Mouse (Mus musculus) embryo, embryonic 10.5 days (tissue): Measurements from ENCODE around the gene Mettl8.

ENCODE experiments used
- DNase-seq: peaks from one replicate; pipeline ENCODE4 v3.0.0-alpha.2; 2015; ENCODE audit warnings: low spot score

Gene Mettl8

GRCm38 (mm10) chr2:71033014-71033413 is 22.4 kb downstream of the Mettl8 start:
- DNase-seq = no peak

GRCm38 (mm10) chr2:71031973-71032794 is 23.2 kb downstream of the Mettl8 start:
- no peak for DNase-seq

GRCm38 (mm10) chr2:71030663-71031062 is 24.7 kb downstream of the Mettl8 start:
- no peak for DNase-seq

- DNase-seq = no peak
Measured at GRCm38 (mm10) chr2:71027631-71028030, 27.8 kb downstream of the Mettl8 start.

- DNase-seq = peak; percentile 76
Measured at GRCm38 (mm10) chr2:71026787-71027186, 28.6 kb downstream of the Mettl8 start.

GRCm38 (mm10) chr2:71025576-71026315 is 29.6 kb downstream of the Mettl8 start:
- no peak for DNase-seq

GRCm38 (mm10) chr2:71023986-71024385 is 31.4 kb downstream of the Mettl8 start:
- no peak for DNase-seq

GRCm38 (mm10) chr2:71022991-71023390 is 32.4 kb downstream of the Mettl8 start:
- DNase-seq = no peak

- no peak for DNase-seq
Measured at GRCm38 (mm10) chr2:71020674-71021073, 34.7 kb downstream of the Mettl8 start.

- no peak for DNase-seq
Measured at GRCm38 (mm10) chr2:71019704-71020375, 35.5 kb downstream of the Mettl8 start.

GRCm38 (mm10) chr2:71019277-71019676 is 36.1 kb downstream of the Mettl8 start:
- peak; percentile 12 for DNase-seq

GRCm38 (mm10) chr2:71013521-71013920 is 41.9 kb downstream of the Mettl8 start:
- no peak for DNase-seq

- no peak for DNase-seq
Measured at GRCm38 (mm10) chr2:71011816-71012215, 43.6 kb downstream of the Mettl8 start.

GRCm38 (mm10) chr2:71004354-71004753 is 51.0 kb downstream of the Mettl8 start:
- DNase-seq = no peak

- DNase-seq = no peak
Measured at GRCm38 (mm10) chr2:71002509-71002908, 52.9 kb downstream of the Mettl8 start.

GRCm38 (mm10) chr2:70998771-70999170 is 56.6 kb downstream of the Mettl8 start:
- no peak for DNase-seq

GRCm38 (mm10) chr2:70996438-70996837 is 58.9 kb downstream of the Mettl8 start:
- no peak for DNase-seq

- no peak for DNase-seq
Measured at GRCm38 (mm10) chr2:70995900-70996299, 59.5 kb downstream of the Mettl8 start.

- DNase-seq = no peak
Measured at GRCm38 (mm10) chr2:70993740-70994139, 61.6 kb downstream of the Mettl8 start.

GRCm38 (mm10) chr2:70992715-70993114 is 62.7 kb downstream of the Mettl8 start:
- no peak for DNase-seq

GRCm38 (mm10) chr2:70990196-70990595 is 65.2 kb downstream of the Mettl8 start:
- DNase-seq = no peak
